In genomic region chr14:108911138-108911841, GRCm38 (mm10) we compare ENCODE assay signal across 9 mouse cellular contexts. TPM values are rescaled to one million over a fixed set of nuclear protein-coding genes. Genes with fewer than 3 reads are reported as not detected.
DNase-seq lines count a peak whose midpoint lies in the region; ATAC-seq and TF ChIP-seq lines count a peak whose summit lies in the region.
"Had no signal": no experiment of that assay in that cellular context is flagged by ENCODE, and none has a peak within 500 bp of the region (broad histone marks: within the 10 kb centered on the region; RNA-seq: fewer than 3 reads in every experiment).

No protein-coding gene starts in this region.

- peaks cover 35% of the 10 kb centered on the region for H3K27me3 ChIP-seq in heart, postnatal 0 days (ENCODE audit: control insufficient read depth, insufficient read depth, low read length)
- H3K27me3 ChIP-seq in hindbrain, embryonic 12.5 days: no peaks in the 10 kb centered on the region
- peaks cover 2% of the 10 kb centered on the region; the same call in 1 of the 2 replicates for H3K27me3 ChIP-seq in neural tube, embryonic 14.5 days (ENCODE audit: control insufficient read depth, insufficient read depth, low read length)

- intact Hi-C loops in heart, postnatal 25 days (cut with DNase I): no loop called here
- intact Hi-C loops in left cerebral cortex, postnatal 25 days (cut with DNase I): loop anchor here (5.0 kb wide), 4 partner anchors 69 to 451 kb away; no protein-coding TSS in a partner anchor
- intact Hi-C loops in gastrocnemius, postnatal 36 days (cut with DNase I): no loop called here

- no peak for TF ChIP-seq EP300 in heart, postnatal 0 days (IDR thresholded peaks at IDR 0.05; ENCODE audit: low read depth)

- peak overlapping the region; percentile 68 for H3K4me2 ChIP-seq in heart, postnatal 0 days (ENCODE audit: low read depth, low read length)
- H3K4me2 ChIP-seq in hindbrain, embryonic 12.5 days (replicated peaks): peak overlapping the region; percentile 81
- H3K4me2 ChIP-seq in neural tube, embryonic 14.5 days (ENCODE audit: low read depth, low read length): peak overlapping the region; percentile 80

- no peak for DNase-seq in heart, postnatal 0 days (ENCODE audit: low spot score)
- DNase-seq in heart, postnatal 25 days (ENCODE audit: low spot score): no peak
- peak; percentile 75 to 82 for DNase-seq in cerebellum, postnatal 36 days
- peak; percentile 78 to 95 for DNase-seq in left cerebral cortex, postnatal 25 days (ENCODE audit: low spot score in 2 of 2)
- no peak for DNase-seq in adrenal gland, postnatal 14 days
- DNase-seq in gastrocnemius, postnatal 36 days: no peak

- ATAC-seq in heart, postnatal 0 days (ENCODE audit: insufficient read depth, low read depth): no peak
- ATAC-seq in hindbrain, embryonic 12.5 days (ENCODE audit: low FRiP score): peak; percentile 12; the same call in 1 of the 2 replicates
- ATAC-seq in neural tube, embryonic 14.5 days (ENCODE audit: low read depth): peak; percentile 15; the same call in 1 of the 2 replicates

- no peak overlapping the region for H3K27ac ChIP-seq in heart, postnatal 0 days (ENCODE audit: low read depth)
- H3K27ac ChIP-seq in hindbrain, embryonic 12.5 days: peak overlapping the region; percentile 93
- peak overlapping the region; percentile 96 for H3K27ac ChIP-seq in neural tube, embryonic 14.5 days (ENCODE audit: low read depth, low read length)

- no peaks in the 10 kb centered on the region for H3K36me3 ChIP-seq in heart, postnatal 0 days (replicated peaks; ENCODE audit: control insufficient read depth, insufficient read depth, low read length)
- no peaks in the 10 kb centered on the region for H3K36me3 ChIP-seq in hindbrain, embryonic 12.5 days
- H3K36me3 ChIP-seq in neural tube, embryonic 14.5 days (ENCODE audit: control insufficient read depth, insufficient read depth, low read length): no peaks in the 10 kb centered on the region
- H3K36me3 ChIP-seq: G1E had no signal

- H3K4me1 ChIP-seq in heart, postnatal 0 days (ENCODE audit: control insufficient read depth, insufficient read depth): 0 out of 2 replicates have a peak, but pooled peaks cover 8% of the 10 kb centered on the region
- peaks cover 11% of the 10 kb centered on the region for H3K4me1 ChIP-seq in hindbrain, embryonic 12.5 days
- H3K4me1 ChIP-seq in neural tube, embryonic 14.5 days (ENCODE audit: control insufficient read depth, insufficient read depth, low read length): peaks cover 8% of the 10 kb centered on the region; the same call in 1 of the 2 replicates

- H3K9ac ChIP-seq in heart, postnatal 0 days (replicated peaks; ENCODE audit: low read depth, low read length): no peak overlapping the region
- peak overlapping the region; percentile 79 for H3K9ac ChIP-seq in hindbrain, embryonic 12.5 days
- H3K9ac ChIP-seq in neural tube, embryonic 14.5 days (replicated peaks; ENCODE audit: low read depth, low read length): peak overlapping the region; percentile 92

- H3K4me3 ChIP-seq in heart, postnatal 0 days (ENCODE audit: low read depth, low read length): peak overlapping the region; percentile 43
- peak overlapping the region; percentile 63 for H3K4me3 ChIP-seq in hindbrain, embryonic 12.5 days
- H3K4me3 ChIP-seq in neural tube, embryonic 14.5 days (ENCODE audit: low read depth, low read length): peak overlapping the region; percentile 70

- TF ChIP-seq CTCF in heart, postnatal 0 days (IDR thresholded peaks at IDR 0.05; ENCODE audit: low read depth): no peak

- WGBS in heart, postnatal 0 days: 1% methylated on average over 24 of the region's 24 CpGs
- under 1% methylated on average over 24 of the region's 24 CpGs for WGBS in hindbrain, embryonic 12.5 days
- WGBS in neural tube, embryonic 14.5 days: 1% methylated on average over 24 of the region's 24 CpGs

- H3K9me3 ChIP-seq in heart, postnatal 0 days (replicated peaks; ENCODE audit: control insufficient read depth, low read length): no peaks in the 10 kb centered on the region
- no peaks in the 10 kb centered on the region for H3K9me3 ChIP-seq in hindbrain, embryonic 12.5 days (replicated peaks)
- no peaks in the 10 kb centered on the region for H3K9me3 ChIP-seq in neural tube, embryonic 14.5 days (ENCODE audit: control insufficient read depth, low read length)

RNA-seq across cellular contexts. Expression of gene Slitrk1, which starts 2.7 kb away (rescaled TPM):
- total RNA-seq in heart, postnatal 0 days (2014; rRNA removed; ENCODE audit: low replicate concordance): not detected in 2 replicates
- polyA plus RNA-seq in heart, postnatal 0 days (2015; fragmentation: Nextera tagmentation; extraction: Ambion mirVana): not detected in 2 replicates
- total RNA-seq in heart, postnatal 25 days (2021): not detected
- polyA plus RNA-seq in hindbrain, embryonic 12.5 days (2016; fragmentation: Nextera tagmentation; extraction: Ambion mirVana): 17.1 and 20.4 TPM in 2 replicates
- total RNA-seq in left cerebral cortex, postnatal 25 days (2021): 10 to 100 TPM; 80.7 to 84.1 TPM
- polyA plus RNA-seq in neural tube, embryonic 14.5 days (2014; fragmentation: Nextera tagmentation; extraction: Ambion mirVana): 53.8 and 55.5 TPM in 2 replicates
- 1.0 and 1.5 TPM in 2 replicates for total RNA-seq in adrenal gland, postnatal 14 days (2021)
- under 1 TPM; 0.05 to 0.10 TPM for total RNA-seq in gastrocnemius, postnatal 36 days (2021)
- polyA plus RNA-seq: G1E had no signal

Comparison
In these comparisons a context has a peak if more than half of its experiments do, and no peak if none do; other contexts are left out.
1. DNase-seq: peak in cerebellum, postnatal 36 days (2 of 2) and left cerebral cortex, postnatal 25 days (2 of 2); none in heart, postnatal 0 days (single experiment), heart, postnatal 25 days (single experiment), adrenal gland, postnatal 14 days (single experiment) and gastrocnemius, postnatal 36 days (0 of 2).
2. RNA of gene Slitrk1, which starts 2.7 kb away (total RNA-seq): 80.7 to 84.1 TPM in left cerebral cortex, postnatal 25 days; 1.0 to 1.5 TPM in adrenal gland, postnatal 14 days, 0.05 to 0.10 TPM in gastrocnemius, postnatal 36 days, not detected in heart, postnatal 25 days and not detected in heart, postnatal 0 days; every median in the first group is over 10 times any median in the second.
3. Peak in every context shown above with its lines, with median percentiles within 50 percentile points of each other: H3K4me2 ChIP-seq and H3K4me3 ChIP-seq.